Mouse (Mus musculus) lung, postnatal 0 days (tissue): Measurements from ENCODE around the gene Rem2.
A peak's percentile ranks its signal among the peaks of the same experiment; 100 is the strongest.

Source experiments
- CTCF ChIP-seq: IDR thresholded peaks from 2 replicates; pipeline ENCODE4 v1.5.1; 2016; ENCODE audit warnings: antibody characterized with exemption, mild to moderate bottlenecking
- EP300 ChIP-seq: IDR thresholded peaks from 2 replicates; pipeline ENCODE4 v1.6.1; 2016; ENCODE audit warnings: antibody characterized with exemption, mild to moderate bottlenecking, control low read depth

GRCm38 (mm10) chr14:54482498-54482897 lies 6.6 kb downstream of the Rem2 start:
- TF ChIP-seq EP300 (no peak), CTCF (peak; percentile 76)
